Mouse (Mus musculus) kidney, adult 18-20 months (tissue): ENCODE results near the gene S100a1.
A peak's percentile ranks its signal among the peaks of the same experiment; 100 is the strongest.

ENCODE experiments used
- DNase-seq: peaks from one replicate; pipeline ENCODE4 v3.0.0; 2021

The S100a1 gene

DNA sequence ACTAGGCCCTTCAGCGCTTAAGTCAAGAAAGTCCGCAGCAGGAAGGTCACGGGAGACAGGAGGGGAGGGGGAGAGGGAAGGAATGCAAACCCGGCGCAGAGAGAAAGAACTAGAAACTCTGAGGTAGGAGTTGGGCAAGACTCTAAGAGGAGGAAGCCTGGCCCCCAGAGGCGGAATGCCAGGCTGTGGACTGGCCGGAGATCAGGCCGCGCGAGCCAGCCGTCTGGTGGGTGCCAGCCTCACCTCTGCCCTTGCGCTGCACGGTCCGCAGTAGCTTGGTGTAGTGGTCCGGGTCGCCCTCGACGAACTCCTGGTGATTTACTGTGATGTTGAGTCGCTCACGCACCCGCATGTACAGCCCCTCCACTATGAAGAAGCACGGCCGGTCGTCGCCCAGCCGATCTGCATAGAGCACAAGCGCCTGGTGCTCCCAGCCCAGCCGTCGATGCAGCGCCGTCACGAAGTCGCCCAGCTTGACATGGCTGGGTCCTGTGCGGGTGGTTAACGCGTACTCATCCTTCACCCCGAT lies 49.6 kb downstream of the S100a1 start:
- DNase-seq = peak; percentile 40

- DNase-seq = no peak
Observed at GRCm38 (mm10) chr3:90462579-90462978, 51.6 kb downstream of the S100a1 start.

DNA sequence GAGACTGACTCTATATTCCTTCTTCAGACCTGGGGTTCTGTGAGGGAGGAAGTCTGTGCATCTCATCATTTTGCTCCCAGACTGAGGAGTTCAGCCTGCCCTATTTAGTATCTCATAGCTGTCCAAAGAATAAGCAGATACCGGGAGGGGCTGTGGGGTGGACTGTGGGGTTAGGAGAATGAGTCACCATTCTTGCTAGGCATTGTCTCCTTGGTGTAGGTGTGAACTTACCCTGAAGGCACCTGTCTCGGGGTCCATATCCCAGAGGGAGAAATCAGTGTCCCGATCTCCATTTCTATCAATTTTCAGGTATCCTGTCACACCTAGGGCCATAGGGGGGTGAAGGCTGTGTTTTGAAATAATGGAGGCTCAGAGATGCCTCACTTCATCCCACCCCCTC lies 52.3 kb downstream of the S100a1 start:
- no peak for DNase-seq
